Mouse (Mus musculus) embryo, embryonic 11.5 days (tissue): ENCODE data around the gene Trim11.

ENCODE experiments used
- DNase-seq: peaks from one replicate; pipeline ENCODE4 v3.0.0-alpha.2; 2012; ENCODE audit warnings: low read depth, low spot score

Gene Trim11

DNA sequence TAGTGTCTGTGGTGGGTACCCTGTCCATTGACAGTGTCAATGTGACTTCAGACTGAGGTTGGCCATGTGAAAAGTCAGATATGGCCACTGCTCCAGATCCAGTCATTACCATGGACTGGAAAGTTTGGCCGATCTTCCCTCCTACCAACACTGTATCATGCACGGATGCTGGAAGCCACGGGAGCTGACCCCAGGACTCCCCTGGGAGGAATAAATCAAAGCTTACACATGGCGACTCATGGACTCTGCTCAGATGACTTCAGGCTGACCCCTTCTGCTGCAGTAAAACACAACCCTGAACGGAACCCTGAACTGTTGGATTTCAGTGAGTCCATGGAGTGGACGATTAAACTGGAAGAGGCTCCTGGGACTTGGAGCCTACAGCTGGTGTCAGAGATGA, 48.5 kb downstream of the Trim11 start:
- no peak for DNase-seq

DNA sequence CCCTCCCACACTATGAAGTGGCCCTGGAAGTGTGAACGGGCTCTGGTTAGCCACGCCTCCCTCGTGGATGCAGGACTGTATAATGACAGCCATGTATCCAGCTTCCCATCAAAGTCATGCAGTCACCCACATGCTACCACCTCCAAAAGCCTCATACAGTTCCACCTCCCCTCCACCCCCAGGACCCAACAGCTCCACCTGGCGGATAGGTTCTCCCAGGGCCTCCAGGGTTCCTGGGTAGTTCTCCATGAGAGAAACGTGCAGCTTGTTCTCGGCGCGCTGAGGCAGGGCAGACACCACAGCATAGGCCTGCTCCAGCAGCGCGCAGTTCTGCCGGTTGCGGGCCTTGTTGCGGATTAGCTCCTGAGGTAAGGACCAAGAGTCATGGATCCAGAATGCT, 51.1 kb downstream of the Trim11 start:
- no peak for DNase-seq
